Mouse (Mus musculus) bone marrow, adult 2 months (tissue): ENCODE data around the gene Kcng1.

Source experiments
- CTCF ChIP-seq: fragments of 200-500 bp; IDR thresholded peaks from 2 replicates; pipeline ENCODE4 v1.5.1; 2011; ENCODE audit warnings: low read length, control low read depth; ENCODE audit not compliant: control insufficient read depth, insufficient read depth
- POLR2A ChIP-seq: fragments of 200-500 bp; IDR thresholded peaks from 2 replicates; pipeline ENCODE4 v1.6.1; 2011; ENCODE audit warnings: low read depth, mild to moderate bottlenecking, control low read depth, low read length, borderline replicate concordance; ENCODE audit not compliant: control insufficient read depth

GRCm38 (mm10) chr2:168230773-168231470 is 50.6 kb downstream of the Kcng1 start:
- no peak for TF ChIP-seq CTCF
- TF ChIP-seq POLR2A = 0 out of 2 replicates have a peak, but pooled peaks have one; percentile 34
